Comparison of ENCODE assay signal across 13 mouse cellular contexts in genomic region chr1:72286904-72287303, GRCm38 (mm10). TPM values are rescaled to one million over a fixed set of nuclear protein-coding genes. Genes with fewer than 3 reads are reported as not detected.
DNase-seq lines count a peak whose midpoint lies in the region; ATAC-seq lines count a peak whose summit lies in the region.
"Had no signal": no experiment of that assay in that cellular context is flagged by ENCODE, and none has a peak within 500 bp of the region (broad histone marks: within the 10 kb centered on the region; RNA-seq: fewer than 3 reads in every experiment).

No protein-coding gene starts in this region.

- peak overlapping the region; percentile 74 for H3K27ac ChIP-seq in kidney, embryonic 15.5 days
- no peak overlapping the region for H3K27ac ChIP-seq in embryonic facial prominence, embryonic 14.5 days (replicated peaks; ENCODE audit: low read depth, low read length)
- peak overlapping the region; percentile 86 for H3K27ac ChIP-seq in hindbrain, embryonic 15.5 days (replicated peaks)
- H3K27ac ChIP-seq in neural tube, embryonic 12.5 days: peak overlapping the region; percentile 70; the same call in 1 of the 2 replicates
- H3K27ac ChIP-seq: stomach, embryonic 15.5 days had no signal

- H3K9me3 ChIP-seq in kidney, embryonic 15.5 days (replicated peaks): no peaks in the 10 kb centered on the region
- H3K9me3 ChIP-seq in embryonic facial prominence, embryonic 14.5 days (ENCODE audit: control insufficient read depth, low read length): no peaks in the 10 kb centered on the region
- H3K9me3 ChIP-seq in hindbrain, embryonic 15.5 days: no peaks in the 10 kb centered on the region
- no peaks in the 10 kb centered on the region for H3K9me3 ChIP-seq in neural tube, embryonic 12.5 days
- H3K9me3 ChIP-seq: stomach, embryonic 15.5 days had no signal

- no peak overlapping the region for H3K4me3 ChIP-seq in kidney, embryonic 15.5 days (replicated peaks)
- H3K4me3 ChIP-seq in embryonic facial prominence, embryonic 14.5 days (ENCODE audit: low read depth, low read length): no peak overlapping the region
- H3K4me3 ChIP-seq in hindbrain, embryonic 15.5 days: peak overlapping the region; percentile 58; the same call in 1 of the 2 replicates
- H3K4me3 ChIP-seq in neural tube, embryonic 12.5 days: no peak overlapping the region
- H3K4me3 ChIP-seq: stomach, embryonic 15.5 days had no signal

- no peaks in the 10 kb centered on the region for H3K36me3 ChIP-seq in kidney, embryonic 15.5 days
- no peaks in the 10 kb centered on the region for H3K36me3 ChIP-seq in embryonic facial prominence, embryonic 14.5 days (ENCODE audit: control insufficient read depth, insufficient read depth, low read length)
- peaks cover 5% of the 10 kb centered on the region; the same call in 1 of the 2 replicates for H3K36me3 ChIP-seq in hindbrain, embryonic 15.5 days
- H3K36me3 ChIP-seq in neural tube, embryonic 12.5 days: no peaks in the 10 kb centered on the region
- H3K36me3 ChIP-seq: stomach, embryonic 15.5 days had no signal

- no peak overlapping the region for H3K4me2 ChIP-seq in kidney, embryonic 15.5 days
- H3K4me2 ChIP-seq in embryonic facial prominence, embryonic 14.5 days (ENCODE audit: low read depth, low read length): no peak overlapping the region
- H3K4me2 ChIP-seq in hindbrain, embryonic 15.5 days: peak overlapping the region; percentile 96
- peak overlapping the region; percentile 89 for H3K4me2 ChIP-seq in neural tube, embryonic 12.5 days (replicated peaks)
- H3K4me2 ChIP-seq: stomach, embryonic 15.5 days had no signal

- 22% methylated on average over 5 of the region's 5 CpGs for WGBS in kidney, embryonic 15.5 days
- 23% methylated on average over 5 of the region's 5 CpGs for WGBS in embryonic facial prominence, embryonic 14.5 days
- WGBS in hindbrain, embryonic 15.5 days: 13% methylated on average over 5 of the region's 5 CpGs
- 21% methylated on average over 5 of the region's 5 CpGs for WGBS in neural tube, embryonic 12.5 days

- ATAC-seq in kidney, embryonic 15.5 days (replicated peaks; ENCODE audit: low FRiP score): no peak
- ATAC-seq in embryonic facial prominence, embryonic 14.5 days (ENCODE audit: low read depth): no peak; the same call in 1 of the 2 replicates
- peak; percentile 35 for ATAC-seq in hindbrain, embryonic 15.5 days (ENCODE audit: low FRiP score, low read depth)
- ATAC-seq in neural tube, embryonic 12.5 days (ENCODE audit: low FRiP score, low read depth): peak; percentile 52
- ATAC-seq in frontal cortex, adult (ENCODE audit: low TSS enrichment): no peak
- ATAC-seq: inflammation-experienced regulatory T-cells, adult 6 months had no signal

- 0 out of 2 replicates have a peak overlapping the region, but pooled peaks have one; percentile 1 for H3K9ac ChIP-seq in kidney, embryonic 15.5 days
- peak overlapping the region; percentile 30; the same call in 1 of the 2 replicates for H3K9ac ChIP-seq in embryonic facial prominence, embryonic 14.5 days (ENCODE audit: low read depth, low read length)
- peak overlapping the region; percentile 7; the same call in 1 of the 2 replicates for H3K9ac ChIP-seq in hindbrain, embryonic 15.5 days
- H3K9ac ChIP-seq in neural tube, embryonic 12.5 days: 0 out of 2 replicates have a peak overlapping the region, but pooled peaks have one; percentile 13
- H3K9ac ChIP-seq: stomach, embryonic 15.5 days had no signal

- peaks cover 11% of the 10 kb centered on the region; the same call in 1 of the 2 replicates for H3K27me3 ChIP-seq in kidney, embryonic 15.5 days
- no peaks in the 10 kb centered on the region for H3K27me3 ChIP-seq in embryonic facial prominence, embryonic 14.5 days (replicated peaks; ENCODE audit: control insufficient read depth, insufficient read depth, low read length)
- H3K27me3 ChIP-seq in hindbrain, embryonic 15.5 days: no peaks in the 10 kb centered on the region
- H3K27me3 ChIP-seq in neural tube, embryonic 12.5 days (replicated peaks): no peaks in the 10 kb centered on the region
- H3K27me3 ChIP-seq: stomach, embryonic 15.5 days had no signal

- peaks cover 23% of the 10 kb centered on the region for H3K4me1 ChIP-seq in kidney, embryonic 15.5 days
- no peaks in the 10 kb centered on the region for H3K4me1 ChIP-seq in embryonic facial prominence, embryonic 14.5 days (ENCODE audit: control insufficient read depth, insufficient read depth, low read length)
- peaks cover 30% of the 10 kb centered on the region for H3K4me1 ChIP-seq in hindbrain, embryonic 15.5 days (replicated peaks)
- peaks cover 21% of the 10 kb centered on the region for H3K4me1 ChIP-seq in neural tube, embryonic 12.5 days

- DNase-seq in kidney, adult 9 months: no peak
- peak; percentile 75 for DNase-seq in embryonic facial prominence, embryonic 14.5 days (ENCODE audit: low spot score)
- no peak for DNase-seq in spleen, postnatal 36 days (ENCODE audit: low spot score in 2 of 2)
- DNase-seq in lung, postnatal 10 days: no peak
- DNase-seq: adrenal gland, postnatal 10 days; cerebellum, postnatal 14 days; layer of hippocampus, postnatal 36 days had no signal

RNA-seq across cellular contexts. Expression of gene Tmem169, which starts 2.7 kb away (rescaled TPM):
- 4.8 and 5.0 TPM in 2 replicates for polyA plus RNA-seq in kidney, embryonic 15.5 days (2015; fragmentation: Nextera tagmentation; extraction: Ambion mirVana)
- 4.0 and 4.1 TPM in 2 replicates for polyA plus RNA-seq in embryonic facial prominence, embryonic 14.5 days (2014; fragmentation: Nextera tagmentation; extraction: Ambion mirVana)
- polyA plus RNA-seq in hindbrain, embryonic 15.5 days (2015; fragmentation: Nextera tagmentation; extraction: Ambion mirVana): 34.7 and 35.8 TPM in 2 replicates
- 29.2 and 30.2 TPM in 2 replicates for polyA plus RNA-seq in neural tube, embryonic 12.5 days (2016; fragmentation: Nextera tagmentation; extraction: Ambion mirVana)
- polyA plus RNA-seq: inflammation-experienced regulatory T-cells, adult 6 months had no signal

RNA-seq across cellular contexts. Expression of gene Pecr, which starts 2.8 kb away (rescaled TPM):
- 53.8 and 54.9 TPM in 2 replicates for polyA plus RNA-seq in kidney, embryonic 15.5 days (2015; fragmentation: Nextera tagmentation; extraction: Ambion mirVana)
- 30.4 and 31.4 TPM in 2 replicates for polyA plus RNA-seq in embryonic facial prominence, embryonic 14.5 days (2014; fragmentation: Nextera tagmentation; extraction: Ambion mirVana)
- polyA plus RNA-seq in hindbrain, embryonic 15.5 days (2015; fragmentation: Nextera tagmentation; extraction: Ambion mirVana): 8.6 and 9.5 TPM in 2 replicates
- polyA plus RNA-seq in neural tube, embryonic 12.5 days (2016; fragmentation: Nextera tagmentation; extraction: Ambion mirVana): 13.6 and 14.2 TPM in 2 replicates

RNA-seq across cellular contexts. Expression of gene Xrcc5, which starts 20.3 kb away (rescaled TPM):
- polyA plus RNA-seq in kidney, embryonic 15.5 days (2015; fragmentation: Nextera tagmentation; extraction: Ambion mirVana): 54.5 and 59.4 TPM in 2 replicates
- 31.2 and 39.6 TPM in 2 replicates for polyA plus RNA-seq in embryonic facial prominence, embryonic 14.5 days (2014; fragmentation: Nextera tagmentation; extraction: Ambion mirVana)
- polyA plus RNA-seq in hindbrain, embryonic 15.5 days (2015; fragmentation: Nextera tagmentation; extraction: Ambion mirVana): 15.7 and 17.1 TPM in 2 replicates
- polyA plus RNA-seq in neural tube, embryonic 12.5 days (2016; fragmentation: Nextera tagmentation; extraction: Ambion mirVana): 45.2 and 45.3 TPM in 2 replicates

Comparison
In these comparisons a context has a peak if more than half of its experiments do, and no peak if none do; other contexts are left out.
1. ATAC-seq: peak in hindbrain, embryonic 15.5 days (single experiment) and neural tube, embryonic 12.5 days (single experiment); none in kidney, embryonic 15.5 days (single experiment), embryonic facial prominence, embryonic 14.5 days (single experiment) and frontal cortex, adult (single experiment).
2. H3K4me2 ChIP-seq: peak in hindbrain, embryonic 15.5 days (single experiment) and neural tube, embryonic 12.5 days (single experiment); none in kidney, embryonic 15.5 days (single experiment) and embryonic facial prominence, embryonic 14.5 days (single experiment).
3. Peak in every context shown above with its lines, with median percentiles within 50 percentile points of each other: H3K9ac ChIP-seq.